Mouse (Mus musculus): ENCODE measurements around the gene Srsf1.

Gene Srsf1

DNA sequence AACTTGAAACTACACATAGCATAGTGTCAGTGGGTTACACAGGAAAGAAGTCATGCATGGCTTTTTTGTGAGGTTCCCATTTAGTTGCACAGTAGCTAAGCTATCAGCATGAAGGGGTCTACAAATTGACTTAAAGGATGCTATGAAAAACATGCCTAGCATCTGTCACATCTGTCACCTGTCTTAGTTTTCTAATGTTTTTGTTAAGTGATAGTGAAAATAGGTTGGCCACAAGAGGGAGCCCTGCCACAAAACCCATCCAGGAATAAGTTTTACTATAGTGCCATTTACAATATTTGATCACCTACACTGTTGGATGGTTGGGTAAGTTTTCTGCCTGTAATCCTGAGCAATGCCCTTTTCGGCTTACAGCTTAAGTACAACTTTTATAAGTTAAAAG lies 7.4 kb downstream of the Srsf1 start:
- ChIA-PET CTCF (interaction anchor here (0.5 to 2.3 kb wide), 12 partner anchors 10 to 967 kb away, joined by 3 to 24 read pairs (median 4); no protein-coding TSS in a partner anchor), POLR2A (interaction anchor here (0.5 to 13.0 kb wide), 50 partner anchors 7 to 464 kb away, joined by 3 to 394 read pairs (median 5); partner anchors contain the start of genes Mrps23 (in 2 of the 4), Srsf1 (in 2 of the 4), Dynll2 (in 1 of the 4) and Vezf1 (in 1 of the 4))

DNA sequence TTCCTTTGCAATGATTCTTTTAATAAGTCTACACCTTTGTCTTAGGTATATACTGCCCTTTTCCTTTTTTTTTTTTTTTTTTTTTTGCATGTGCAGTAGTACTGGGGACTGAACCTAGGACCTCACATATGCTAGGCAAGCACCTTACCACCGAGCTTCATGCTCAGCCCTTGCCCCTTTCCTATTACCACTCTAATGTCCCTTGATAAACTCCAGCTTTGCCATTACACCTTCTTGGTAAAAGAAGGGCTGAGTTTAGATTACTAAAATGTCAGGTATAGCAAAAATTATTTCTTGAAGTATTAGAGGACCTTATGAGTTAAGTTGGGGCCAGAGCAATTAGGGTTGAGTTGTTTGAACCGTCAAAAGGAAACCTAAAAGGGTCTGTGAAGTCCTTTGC lies 8.6 kb downstream of the Srsf1 start:
- POLR2A ChIA-PET: interaction anchor here (0.6 to 13.0 kb wide), 53 partner anchors 8 to 899 kb away, joined by 3 to 394 read pairs (median 5); partner anchors contain the start of genes Srsf1 (in 3 of the 4), Mrps23 (in 2 of the 4), Dynll2 (in 1 of the 4) and Vezf1 (in 1 of the 4)

DNA sequence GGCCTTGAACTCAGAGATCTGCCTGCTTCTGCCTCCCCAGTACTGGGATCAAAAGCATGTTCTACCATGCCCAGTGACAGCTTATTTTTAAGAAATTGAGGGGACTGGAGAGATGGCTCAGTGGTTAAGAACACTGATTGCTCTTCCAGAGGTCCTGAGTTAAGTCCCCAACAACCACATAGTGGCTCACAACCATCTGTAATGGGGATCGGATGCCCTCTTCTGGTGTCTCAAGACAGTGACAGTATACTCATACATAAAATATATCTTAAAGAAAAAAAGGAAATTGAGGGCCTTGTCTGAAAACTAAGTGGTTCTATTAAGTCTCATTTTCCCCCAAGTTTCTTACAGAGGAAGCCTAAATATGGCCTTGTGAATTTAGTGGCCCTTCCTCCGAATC lies 10.6 kb downstream of the Srsf1 start:
- ChIA-PET CTCF (interaction anchor here in 3 of 4 experiments (0.5 to 4.1 kb wide), 16 partner anchors 9 to 209 kb away, joined by 3 to 23 read pairs (median 3); no protein-coding TSS in a partner anchor), POLR2A (interaction anchor here (0.5 to 13.0 kb wide), 29 partner anchors 8 to 1166 kb away, joined by 3 to 394 read pairs (median 5); partner anchors contain the start of genes Srsf1 (in 3 of the 4) and Mrps23 (in 1 of the 4))

More for the DNA sequence above, 8.6 kb downstream of the Srsf1 start:
- CTCF ChIA-PET: interaction anchor here in 3 of 4 experiments (0.6 to 2.3 kb wide), 12 partner anchors 8 to 651 kb away, joined by 3 to 24 read pairs (median 4); partner anchors contain the start of gene Srsf1 (in 1 of the 3)

DNA sequence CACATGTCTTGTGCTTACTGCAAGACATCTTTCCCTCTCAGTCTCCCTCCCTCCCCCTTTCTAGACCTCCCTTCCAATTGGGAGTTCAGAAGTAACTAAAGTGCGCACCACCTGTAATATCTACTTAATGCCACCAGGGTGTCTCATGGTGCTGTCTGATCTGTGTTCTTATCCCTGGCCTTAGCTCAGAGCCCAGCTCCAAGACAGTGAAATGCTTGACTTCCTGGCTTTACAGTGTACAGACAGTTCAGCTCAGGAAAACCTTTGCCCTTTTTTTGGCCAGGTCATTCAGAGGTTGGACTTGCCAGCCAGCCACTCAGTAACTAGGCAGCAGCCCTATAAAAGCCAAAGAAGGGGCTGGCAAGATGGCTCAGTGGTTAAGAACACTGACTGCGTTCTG lies 12.0 kb downstream of the Srsf1 start:
- CTCF ChIA-PET: interaction anchor here (0.5 to 6.4 kb wide), 57 partner anchors 9 to 764 kb away, joined by 3 to 96 read pairs (median 4); partner anchors contain the start of genes Dynll2 (in 1 of the 4) and Vezf1 (in 1 of the 4)

DNA sequence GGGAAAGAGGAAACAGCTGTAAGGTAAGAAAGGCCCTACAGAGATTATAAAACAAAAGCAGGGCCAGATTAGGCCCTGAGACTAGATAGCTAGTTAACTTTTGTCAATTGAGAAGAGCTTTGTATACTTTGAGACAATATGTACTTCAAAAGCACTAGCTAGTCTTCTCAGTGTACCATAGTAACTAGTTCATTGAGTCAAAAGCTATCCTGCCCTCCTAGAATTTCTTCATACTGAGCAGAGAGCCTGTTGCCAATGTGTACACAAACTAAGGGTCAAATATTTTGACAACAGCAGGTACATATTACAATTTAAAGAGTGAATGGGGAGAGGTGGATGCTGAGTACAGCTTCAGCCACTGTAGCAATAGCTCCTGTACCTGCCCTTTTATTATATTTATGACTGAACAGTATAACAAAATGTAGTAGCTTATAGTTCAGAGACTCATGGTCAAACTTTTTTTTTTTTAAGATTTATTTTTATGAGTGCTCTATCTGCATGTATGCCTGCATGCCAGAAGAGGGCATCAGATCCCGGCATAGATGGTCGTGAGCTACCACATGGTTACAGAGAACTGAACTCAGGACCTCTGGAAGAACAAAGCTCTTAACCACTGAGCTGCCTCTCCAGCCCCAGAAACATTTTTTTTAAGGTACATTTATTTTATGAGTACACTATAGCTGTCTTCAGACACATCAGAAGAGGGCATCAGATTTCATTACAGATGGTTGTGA lies 14.9 kb downstream of the Srsf1 start:
- POLR2A ChIA-PET: interaction anchor here (0.6 to 6.5 kb wide), 26 partner anchors 9 to 338 kb away, joined by 3 to 54 read pairs (median 4); partner anchors contain the start of genes Mrps23 (in 1 of the 4) and Srsf1 (in 1 of the 4)
- CTCF ChIA-PET: interaction anchor here (0.5 to 6.4 kb wide), 42 partner anchors 14 to 760 kb away, joined by 3 to 96 read pairs (median 4); partner anchors contain the start of gene Mrps23 (in 2 of the 4)

More for the DNA sequence above, 12.0 kb downstream of the Srsf1 start:
- POLR2A ChIA-PET: interaction anchor here (0.6 to 8.6 kb wide), 63 partner anchors 8 to 813 kb away, joined by 3 to 100 read pairs (median 4); partner anchors contain the start of genes Srsf1 (in 3 of the 4), Dynll2 (in 2 of the 4), Mrps23 (in 1 of the 4) and Vezf1 (in 1 of the 4)

DNA sequence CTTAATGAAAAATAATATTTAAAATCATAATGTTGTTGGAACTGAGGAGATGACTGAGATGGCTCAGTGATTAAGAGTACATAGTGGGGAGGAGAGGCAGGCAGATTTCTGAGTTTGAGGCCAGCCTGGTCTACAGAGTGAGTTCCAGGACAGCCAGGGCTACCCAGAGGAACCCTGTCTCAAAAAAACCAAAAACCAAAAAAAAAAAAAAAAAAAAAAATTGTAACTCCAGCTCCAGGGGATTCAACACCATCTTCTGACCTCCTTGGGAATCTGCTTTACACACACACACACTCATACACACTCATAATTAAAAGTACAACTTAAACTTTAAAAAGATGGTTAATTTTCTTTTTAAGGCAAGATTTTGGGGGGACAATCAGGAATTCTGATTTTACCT lies 18.6 kb downstream of the Srsf1 start:
- ChIA-PET CTCF (interaction anchor here in 1 of 4 experiments (0.6 to 2.0 kb wide), 2 partner anchors 186 to 815 kb away, joined by 3 to 5 read pairs; no protein-coding TSS in a partner anchor), POLR2A (interaction anchor here in 1 of 4 experiments (0.7 to 3.9 kb wide), 6 partner anchors 8 to 126 kb away, joined by 3 to 14 read pairs (median 4); no protein-coding TSS in a partner anchor)

DNA sequence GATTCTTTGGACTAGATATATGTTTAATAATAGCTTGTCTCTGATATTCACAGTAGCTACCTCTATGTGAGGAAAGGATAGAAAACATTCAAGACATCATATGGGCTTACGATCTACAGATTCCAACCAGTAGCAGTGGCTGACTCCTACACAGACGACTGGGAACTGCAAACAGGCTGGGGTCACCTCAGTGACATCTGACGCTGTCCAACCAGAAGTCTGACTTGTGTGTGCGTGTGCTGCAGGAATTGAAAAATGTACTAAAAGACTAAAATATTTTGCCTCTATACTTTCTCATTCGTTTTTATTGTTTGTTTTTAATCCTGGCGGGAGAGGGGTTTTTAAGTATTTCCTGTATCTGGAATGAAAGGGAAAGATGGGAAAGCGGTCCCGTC lies 20.0 kb downstream of the Srsf1 start:
- CTCF ChIA-PET: interaction anchor here in 3 of 4 experiments (0.7 to 2.0 kb wide), 5 partner anchors 94 to 185 kb away, joined by 3 to 5 read pairs (median 4); no protein-coding TSS in a partner anchor

DNA sequence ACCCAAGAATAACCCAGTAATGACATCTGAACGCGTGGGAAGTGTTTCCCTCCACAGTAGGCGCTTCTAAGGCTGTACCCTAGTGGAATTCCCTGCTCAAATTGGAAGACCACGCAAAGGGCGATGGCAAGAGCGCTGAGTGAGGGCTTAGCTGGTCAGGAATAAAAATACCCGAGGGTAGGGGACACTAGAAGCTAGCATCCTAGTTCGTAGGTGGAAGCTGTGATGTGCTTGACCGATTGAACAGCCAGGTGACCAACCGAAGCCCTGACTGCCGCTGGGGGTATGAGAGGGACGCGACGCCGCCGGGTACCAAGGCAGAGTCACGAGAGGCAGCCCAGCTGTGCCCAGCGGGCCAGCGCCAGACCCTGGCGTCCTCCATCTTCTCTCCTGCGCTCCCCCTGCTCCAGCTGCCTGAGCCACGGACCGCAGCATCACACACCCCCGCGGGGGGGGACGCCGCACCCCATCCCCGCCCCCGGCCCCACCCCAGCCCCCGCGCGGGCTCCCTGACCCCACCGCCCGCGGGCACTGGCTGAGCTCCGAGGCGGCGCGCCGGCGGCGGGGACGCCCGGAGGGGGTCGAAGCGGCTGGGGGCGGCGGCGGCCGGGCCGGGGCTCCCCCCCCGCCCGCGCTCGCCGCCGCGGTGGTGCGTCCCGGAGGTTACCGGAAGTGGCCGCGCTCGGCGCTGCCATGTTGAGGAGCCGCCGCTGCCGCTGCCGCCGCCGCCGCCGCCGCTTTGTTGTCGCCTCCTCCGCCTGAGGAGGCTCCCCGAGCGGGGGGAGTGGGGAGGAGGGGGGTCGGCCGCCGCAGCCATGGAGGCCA lies 20.6 kb downstream of the Srsf1 start, which contains the start of gene Vezf1:
Vezf1 (plus strand) TSS at position 694 of the 825 bp plus-strand sequence.
- ChIA-PET POLR2A (interaction anchor here (0.5 to 2.6 kb wide), 25 partner anchors 9 to 311 kb away, joined by 3 to 14 read pairs (median 5); partner anchors contain the start of gene Srsf1 (in 3 of the 4)), CTCF (interaction anchor here in 3 of 4 experiments (0.7 to 2.0 kb wide), 7 partner anchors 9 to 184 kb away, joined by 3 to 5 read pairs (median 4); no protein-coding TSS in a partner anchor)

More for the DNA sequence above, 20.0 kb downstream of the Srsf1 start:
- POLR2A ChIA-PET: interaction anchor here (0.5 to 1.9 kb wide), 24 partner anchors 8 to 312 kb away, joined by 3 to 14 read pairs (median 4); partner anchors contain the start of gene Srsf1 (in 3 of the 4)

DNA sequence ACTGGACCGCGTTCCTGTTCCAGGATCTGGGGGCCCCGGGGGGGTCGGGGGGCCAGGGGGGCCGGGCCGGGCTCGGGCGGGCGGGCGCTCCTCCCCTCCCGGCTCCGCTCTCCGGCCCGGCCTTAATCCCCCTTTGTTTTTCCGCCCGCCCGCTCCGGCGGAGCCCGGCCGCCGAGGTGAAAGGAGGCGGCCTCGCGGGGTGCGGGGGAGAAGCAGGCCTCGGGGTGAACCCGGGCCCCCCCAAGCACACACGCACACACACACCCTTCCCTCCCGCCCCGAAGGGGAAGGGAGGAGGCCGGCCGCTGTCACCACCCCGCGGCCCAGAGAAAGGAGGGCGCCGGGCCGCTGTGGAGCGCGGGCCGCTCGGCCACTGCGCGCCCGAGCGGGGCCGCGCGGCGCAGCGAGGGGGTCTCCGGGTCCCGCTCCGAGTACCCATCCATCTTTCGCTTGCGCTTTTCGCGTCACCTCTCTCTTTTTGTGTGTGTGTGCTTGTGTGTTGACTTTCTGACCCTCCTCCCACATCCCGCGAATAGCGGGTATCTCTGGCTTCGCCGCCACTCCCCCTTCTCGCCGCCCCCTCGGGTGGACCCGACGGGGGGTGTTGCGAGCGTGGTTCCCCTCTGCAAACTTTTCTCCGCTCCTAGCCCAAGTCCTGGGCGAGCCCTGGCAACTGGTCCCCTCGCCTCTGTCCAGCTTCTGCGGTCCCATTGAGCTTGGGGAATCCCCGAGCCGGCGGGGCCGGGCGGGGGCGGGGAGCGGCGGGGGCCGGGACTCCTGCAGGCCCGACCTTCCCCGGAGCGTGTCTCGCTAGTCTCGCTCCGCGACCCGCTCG lies 21.5 kb downstream of the Srsf1 start:
- CTCF ChIA-PET: interaction anchor here in 2 of 4 experiments (0.7 to 2.1 kb wide), 6 partner anchors 9 to 119 kb away, joined by 3 to 6 read pairs (median 4); no protein-coding TSS in a partner anchor
- POLR2A ChIA-PET: interaction anchor here in 3 of 4 experiments (0.5 to 5.2 kb wide), 29 partner anchors 9 to 642 kb away, joined by 3 to 29 read pairs (median 5); partner anchors contain the start of genes Srsf1 (in 2 of the 3), Dynll2 (in 1 of the 3) and Mrps23 (in 1 of the 3)

DNA sequence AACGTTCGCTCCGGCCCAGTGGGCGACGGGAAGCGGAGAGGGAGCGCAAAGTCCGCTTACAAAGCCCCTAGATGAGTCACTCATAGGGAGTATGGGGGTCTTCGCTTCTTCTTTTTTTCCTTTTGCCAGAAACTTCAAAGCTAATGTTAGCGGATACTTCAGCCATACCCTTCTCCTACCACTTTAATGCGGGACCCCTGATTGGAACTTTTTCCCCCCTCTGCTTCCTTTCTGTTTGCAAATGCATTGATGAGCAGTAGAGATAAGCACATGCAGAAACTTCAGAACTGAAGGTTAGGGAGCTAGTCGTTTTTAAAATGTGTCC lies 22.0 kb downstream of the Srsf1 start:
- POLR2A ChIA-PET: interaction anchor here in 3 of 4 experiments (0.5 to 5.2 kb wide), 23 partner anchors 9 to 643 kb away, joined by 3 to 29 read pairs (median 4); partner anchors contain the start of genes Srsf1 (in 2 of the 3), Dynll2 (in 1 of the 3) and Mrps23 (in 1 of the 3)
- CTCF ChIA-PET: interaction anchor here in 3 of 4 experiments (0.7 to 2.1 kb wide), 5 partner anchors 10 to 183 kb away, joined by 3 to 6 read pairs (median 4); no protein-coding TSS in a partner anchor

DNA sequence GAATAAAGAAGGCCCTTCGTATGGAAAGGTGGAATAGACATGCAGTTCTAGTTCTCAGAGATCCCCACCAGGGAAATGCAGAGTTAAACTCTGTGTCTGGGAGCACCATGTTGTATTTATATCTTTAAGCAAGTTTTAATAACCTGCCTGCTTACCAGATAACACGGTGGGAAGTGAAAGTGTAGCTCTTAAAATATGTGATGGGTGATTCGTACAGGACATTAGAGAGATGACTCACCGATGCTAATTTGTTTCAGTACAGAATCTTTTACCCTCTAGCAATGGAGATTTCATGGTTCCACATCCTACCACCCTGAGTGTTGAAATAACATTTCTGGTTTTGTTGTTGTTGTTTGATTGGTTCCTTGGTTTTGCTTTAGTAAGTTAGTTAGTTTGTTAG lies 23.2 kb downstream of the Srsf1 start:
- CTCF ChIA-PET: interaction anchor here in 3 of 4 experiments (0.7 to 2.1 kb wide), 5 partner anchors 10 to 318 kb away, joined by 3 to 6 read pairs (median 3); no protein-coding TSS in a partner anchor
- POLR2A ChIA-PET: interaction anchor here in 3 of 4 experiments (0.6 to 5.2 kb wide), 25 partner anchors 8 to 619 kb away, joined by 3 to 29 read pairs (median 4); partner anchors contain the start of gene Srsf1 (in 1 of the 3)

DNA sequence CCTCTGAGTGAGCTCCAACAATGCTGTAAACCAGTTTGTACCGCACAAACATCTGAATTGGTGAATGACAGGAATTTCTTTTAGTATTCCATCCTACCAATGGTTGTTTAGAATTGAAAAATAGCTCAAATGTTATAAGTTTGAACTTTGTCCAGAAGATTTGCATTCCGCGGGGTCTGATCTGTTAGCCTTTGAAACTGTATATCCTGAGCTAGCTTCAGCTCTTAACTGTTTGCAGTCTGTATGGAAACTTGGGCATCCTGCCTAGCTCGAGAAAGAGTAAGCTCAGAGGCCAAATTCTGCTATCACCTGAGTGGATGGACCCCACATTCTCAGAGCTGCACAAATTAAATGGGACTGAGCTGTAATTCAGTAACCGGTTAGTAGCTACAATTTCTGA lies 23.9 kb downstream of the Srsf1 start:
- CTCF ChIA-PET: interaction anchor here in 2 of 4 experiments (1.2 to 2.1 kb wide), 4 partner anchors 11 to 117 kb away, joined by 3 to 6 read pairs (median 4); no protein-coding TSS in a partner anchor
- POLR2A ChIA-PET: interaction anchor here in 3 of 4 experiments (0.6 to 5.2 kb wide), 29 partner anchors 9 to 194 kb away, joined by 3 to 29 read pairs (median 4); partner anchors contain the start of gene Srsf1 (in 2 of the 3)

DNA sequence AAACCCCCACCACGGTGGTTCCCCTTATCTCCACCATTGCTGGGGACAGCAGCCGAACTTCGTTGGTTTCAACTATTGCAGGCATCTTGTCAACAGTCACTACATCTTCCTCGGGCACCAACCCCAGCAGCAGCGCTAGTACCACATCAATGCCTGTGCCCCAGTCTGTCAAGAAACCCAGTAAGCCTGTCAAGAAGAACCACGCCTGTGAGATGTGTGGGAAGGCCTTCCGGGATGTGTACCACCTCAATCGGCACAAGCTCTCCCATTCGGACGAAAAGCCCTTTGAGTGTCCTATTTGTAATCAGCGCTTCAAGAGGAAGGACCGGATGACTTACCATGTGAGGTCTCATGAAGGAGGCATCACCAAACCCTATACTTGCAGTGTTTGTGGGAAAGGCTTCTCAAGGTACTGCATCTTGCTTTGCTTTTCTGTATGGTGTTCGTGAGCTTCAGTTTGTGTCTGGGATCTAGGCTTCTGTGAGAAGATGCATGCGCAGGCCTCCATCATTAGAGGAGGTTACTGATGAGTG lies 26.2 kb downstream of the Srsf1 start:
- POLR2A ChIA-PET: interaction anchor here (0.7 to 5.2 kb wide), 16 partner anchors 13 to 216 kb away, joined by 3 to 21 read pairs (median 4); partner anchors contain the start of gene Srsf1 (in 1 of the 4)
- CTCF ChIA-PET: interaction anchor here (0.6 to 1.0 kb wide), 6 partner anchors 14 to 123 kb away, joined by 3 to 6 read pairs (median 3); no protein-coding TSS in a partner anchor

DNA sequence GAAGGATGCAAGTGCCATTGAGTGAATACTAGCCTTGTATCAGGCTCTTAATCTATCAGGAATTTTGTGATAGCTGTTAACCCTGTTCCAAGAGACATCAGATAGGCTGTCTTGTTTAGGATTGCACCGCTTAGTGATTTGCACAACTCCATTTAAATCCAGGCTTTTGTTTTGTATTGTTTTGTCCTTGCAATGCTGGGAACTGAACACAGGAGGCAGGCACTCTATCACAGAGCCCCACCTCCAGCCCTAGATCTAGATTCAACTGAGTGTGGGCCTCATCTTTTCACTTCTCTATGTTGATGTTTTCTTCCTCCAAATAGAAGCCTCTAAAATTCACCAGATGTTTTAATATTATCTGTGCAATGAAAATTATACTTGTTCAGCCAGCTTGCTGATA lies 28.5 kb downstream of the Srsf1 start:
- POLR2A ChIA-PET: interaction anchor here in 2 of 4 experiments (0.5 to 1.5 kb wide), 5 partner anchors 9 to 139 kb away, joined by 3 to 5 read pairs (median 3); no protein-coding TSS in a partner anchor
- CTCF ChIA-PET: interaction anchor here in 2 of 4 experiments (0.6 to 1.3 kb wide), 2 partner anchors 118 to 121 kb away, joined by 3 read pairs; no protein-coding TSS in a partner anchor

DNA sequence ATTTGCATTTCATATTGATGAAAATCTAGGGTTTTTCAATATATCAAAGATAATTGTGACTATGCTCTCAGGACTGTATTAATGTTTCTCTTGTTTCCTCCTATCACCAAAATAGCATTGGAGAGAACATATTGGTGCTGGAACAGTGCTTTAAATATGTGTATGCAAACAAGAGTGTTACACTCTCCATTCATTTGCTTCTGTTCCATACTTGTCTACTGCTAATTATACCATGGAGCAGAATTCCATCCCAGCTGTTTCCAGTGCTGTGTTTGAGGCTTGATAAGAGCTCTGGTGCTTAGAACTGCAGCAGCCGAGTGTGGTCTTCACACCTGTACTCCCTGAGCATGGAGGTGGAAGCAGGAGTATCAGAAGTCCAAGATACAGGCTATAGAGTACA lies 29.2 kb downstream of the Srsf1 start:
- ChIA-PET POLR2A (interaction anchor here in 3 of 4 experiments (0.6 to 2.9 kb wide), 4 partner anchors 9 to 161 kb away, joined by 3 to 7 read pairs (median 4); no protein-coding TSS in a partner anchor), CTCF (interaction anchor here in 1 of 4 experiments (1.3 kb wide), 1 partner anchor 118 kb away, joined by 3 read pairs; no protein-coding TSS in a partner anchor)

All from embryonic stem cell, embryonic (primary cell).